17 mouse cellular contexts compared by ENCODE assay signal in the genomic region with DNA sequence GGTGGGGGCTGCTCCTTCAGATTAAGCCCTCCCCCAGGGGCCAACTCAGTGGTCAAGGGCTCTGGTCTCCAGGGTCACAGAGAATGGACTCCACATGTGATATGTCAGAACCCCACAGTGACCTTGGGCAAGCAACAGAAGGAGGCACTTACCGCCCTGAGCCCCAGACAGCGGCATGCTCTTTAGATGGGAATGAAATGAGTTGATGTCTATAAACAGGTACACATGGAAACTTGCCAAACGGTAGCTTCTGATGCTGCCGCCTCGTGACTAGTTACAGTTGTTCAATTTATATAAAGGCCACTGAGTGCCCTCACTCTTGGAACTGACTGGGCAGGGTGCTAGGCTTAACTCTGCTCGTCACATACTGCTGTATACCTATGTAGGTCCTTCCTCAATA.
DNase-seq lines count a peak whose midpoint lies in the region; ATAC-seq and TF ChIP-seq lines count a peak whose summit lies in the region.
"Had no signal": no experiment of that assay in that cellular context is flagged by ENCODE, and none has a peak within 500 bp of the region (broad histone marks: within the 10 kb centered on the region; RNA-seq: fewer than 3 reads in every experiment).

No protein-coding gene starts in this region.

- no peak overlapping the region for H3K4me2 ChIP-seq in midbrain, embryonic 16.5 days (ENCODE audit: low read length)
- H3K4me2 ChIP-seq in embryonic facial prominence, embryonic 14.5 days (ENCODE audit: low read depth, low read length) = no peak overlapping the region
- H3K4me2 ChIP-seq in heart, embryonic 15.5 days = no peak overlapping the region
- H3K4me2 ChIP-seq: limb, embryonic 15.5 days; liver, embryonic 15.5 days; midbrain, embryonic 15.5 days had no signal

- H3K4me3 ChIP-seq in heart, adult 2 months = no peak overlapping the region
- no peak overlapping the region for H3K4me3 ChIP-seq in midbrain, embryonic 10.5 days
- H3K4me3 ChIP-seq in midbrain, embryonic 16.5 days (ENCODE audit: low read depth, low read length) = no peak overlapping the region
- H3K4me3 ChIP-seq in embryonic facial prominence, embryonic 14.5 days (ENCODE audit: low read depth, low read length) = no peak overlapping the region
- no peak overlapping the region for H3K4me3 ChIP-seq in heart, embryonic 15.5 days
- H3K4me3 ChIP-seq: layer of hippocampus, adult 2 months; limb, embryonic 15.5 days; liver, embryonic 15.5 days; midbrain, embryonic 15.5 days had no signal

- TF ChIP-seq CTCF in heart, adult 2 months (IDR thresholded peaks at IDR 0.05) = no peak

- H3K79me2 ChIP-seq in heart, adult 2 months (replicated peaks; ENCODE audit: control insufficient read depth, insufficient read depth, low read length) = 0 out of 2 replicates have a peak, but pooled peaks cover 2% of the 10 kb centered on the region

- no peak for TF ChIP-seq POLR2A in heart, adult 2 months (IDR thresholded peaks at IDR 0.05; ENCODE audit: insufficient read depth, low read depth, low read length)

- 70% methylated on average over 6 of the region's 6 CpGs for WGBS in heart, adult 2 months
- 86% methylated on average over 6 of the region's 6 CpGs for WGBS in midbrain, embryonic 10.5 days
- 77% methylated on average over 6 of the region's 6 CpGs for WGBS in midbrain, embryonic 16.5 days
- WGBS in embryonic facial prominence, embryonic 14.5 days = 62% methylated on average over 6 of the region's 6 CpGs
- 51% methylated on average over 6 of the region's 6 CpGs for WGBS in heart, embryonic 15.5 days

- no peaks in the 10 kb centered on the region for H3K36me3 ChIP-seq in heart, adult 2 months (ENCODE audit: control insufficient read depth, insufficient read depth, low read length)
- peaks cover 13% of the 10 kb centered on the region for H3K36me3 ChIP-seq in midbrain, embryonic 10.5 days
- H3K36me3 ChIP-seq in midbrain, embryonic 16.5 days (ENCODE audit: control insufficient read depth, insufficient read depth, low read length) = no peaks in the 10 kb centered on the region
- H3K36me3 ChIP-seq in embryonic facial prominence, embryonic 14.5 days (ENCODE audit: control insufficient read depth, insufficient read depth, low read length) = no peaks in the 10 kb centered on the region
- H3K36me3 ChIP-seq in heart, embryonic 15.5 days = no peaks in the 10 kb centered on the region
- H3K36me3 ChIP-seq: limb, embryonic 15.5 days; liver, embryonic 15.5 days; midbrain, embryonic 15.5 days had no signal

- H3K4me1 ChIP-seq in heart, adult 2 months (ENCODE audit: control insufficient read depth, insufficient read depth, low read length) = peaks cover 6% of the 10 kb centered on the region; the same call in 1 of the 2 replicates
- peaks cover 66% of the 10 kb centered on the region for H3K4me1 ChIP-seq in midbrain, embryonic 10.5 days
- peaks cover 21% of the 10 kb centered on the region for H3K4me1 ChIP-seq in midbrain, embryonic 16.5 days (ENCODE audit: control insufficient read depth, insufficient read depth, low read length)
- H3K4me1 ChIP-seq in embryonic facial prominence, embryonic 14.5 days (ENCODE audit: control insufficient read depth, insufficient read depth, low read length) = peaks cover 11% of the 10 kb centered on the region
- H3K4me1 ChIP-seq in heart, embryonic 15.5 days (replicated peaks) = peaks cover 47% of the 10 kb centered on the region

- intact Hi-C loops in heart, adult 2 months (cut with DNase I) = no loop called here
- intact Hi-C loops in heart, postnatal 36 days (cut with DNase I) = loop anchor here (1.0 to 10.0 kb wide), 2 partner anchors 16 to 448 kb away; no protein-coding TSS in a partner anchor

- H3K27ac ChIP-seq in heart, adult 2 months = 0 out of 2 replicates have a peak overlapping the region, but pooled peaks have one; percentile 1
- H3K27ac ChIP-seq in midbrain, embryonic 10.5 days (replicated peaks) = peak overlapping the region; percentile 63
- H3K27ac ChIP-seq in midbrain, embryonic 16.5 days (ENCODE audit: low read length) = no peak overlapping the region
- H3K27ac ChIP-seq in embryonic facial prominence, embryonic 14.5 days (replicated peaks; ENCODE audit: low read depth, low read length) = no peak overlapping the region
- H3K27ac ChIP-seq in heart, embryonic 15.5 days = peak overlapping the region; percentile 87
- H3K27ac ChIP-seq: layer of hippocampus, adult 2 months; limb, embryonic 15.5 days; liver, embryonic 15.5 days; macrophage; midbrain, embryonic 15.5 days had no signal

- peak in 1 of 2 experiments; percentile 51 for DNase-seq in heart, adult 2 months
- DNase-seq in heart, postnatal 36 days = no peak
- DNase-seq in midbrain, embryonic 10.5 days (ENCODE audit: low spot score) = no peak
- DNase-seq in embryonic facial prominence, embryonic 14.5 days (ENCODE audit: low spot score) = peak; percentile 5
- DNase-seq in kidney, adult 9 months = no peak
- DNase-seq in retina, embryonic 14.5 days (ENCODE audit: low spot score) = no peak
- DNase-seq: cerebellum, adult 8-10 months; kidney, adult 18-20 months; kidney, postnatal 10 days; thymus, postnatal 4 days had no signal

- H3K27me3 ChIP-seq in heart, adult 2 months (ENCODE audit: control insufficient read depth, insufficient read depth, low read length) = no peaks in the 10 kb centered on the region
- H3K27me3 ChIP-seq in midbrain, embryonic 10.5 days (ENCODE audit: low read depth, poor library complexity, severe bottlenecking) = no peaks in the 10 kb centered on the region
- H3K27me3 ChIP-seq in midbrain, embryonic 16.5 days (ENCODE audit: control insufficient read depth, insufficient read depth, low read depth, low read length) = no peaks in the 10 kb centered on the region
- no peaks in the 10 kb centered on the region for H3K27me3 ChIP-seq in embryonic facial prominence, embryonic 14.5 days (replicated peaks; ENCODE audit: control insufficient read depth, insufficient read depth, low read length)
- H3K27me3 ChIP-seq in heart, embryonic 15.5 days = no peaks in the 10 kb centered on the region
- H3K27me3 ChIP-seq: limb, embryonic 15.5 days; liver, embryonic 15.5 days; midbrain, embryonic 15.5 days had no signal

- ATAC-seq in midbrain, embryonic 16.5 days = no peak
- no peak for ATAC-seq in embryonic facial prominence, embryonic 14.5 days (ENCODE audit: low read depth)
- peak; percentile 60 for ATAC-seq in heart, embryonic 15.5 days (replicated peaks; ENCODE audit: insufficient number of reproducible peaks, insufficient read depth, low FRiP score, low read depth)
- ATAC-seq: midbrain, embryonic 15.5 days had no signal

- H3K9me3 ChIP-seq in midbrain, embryonic 10.5 days (replicated peaks) = no peaks in the 10 kb centered on the region
- H3K9me3 ChIP-seq in midbrain, embryonic 16.5 days (replicated peaks; ENCODE audit: control insufficient read depth, low read length, poor library complexity, severe bottlenecking) = no peaks in the 10 kb centered on the region
- H3K9me3 ChIP-seq in embryonic facial prominence, embryonic 14.5 days (ENCODE audit: control insufficient read depth, low read length) = no peaks in the 10 kb centered on the region
- no peaks in the 10 kb centered on the region for H3K9me3 ChIP-seq in heart, embryonic 15.5 days (replicated peaks)
- H3K9me3 ChIP-seq: limb, embryonic 15.5 days; liver, embryonic 15.5 days; midbrain, embryonic 15.5 days had no signal

- TF ChIP-seq EP300 in heart, adult 2 months (IDR thresholded peaks at IDR 0.05; ENCODE audit: insufficient read depth, low read depth, low read length) = no peak

- no peak overlapping the region for H3K9ac ChIP-seq in heart, adult 2 months (ENCODE audit: low read depth, low read length)
- no peak overlapping the region for H3K9ac ChIP-seq in midbrain, embryonic 16.5 days (ENCODE audit: low read depth, low read length)
- H3K9ac ChIP-seq in embryonic facial prominence, embryonic 14.5 days (ENCODE audit: low read depth, low read length) = no peak overlapping the region
- no peak overlapping the region for H3K9ac ChIP-seq in heart, embryonic 15.5 days
- H3K9ac ChIP-seq: limb, embryonic 15.5 days; liver, embryonic 15.5 days; midbrain, embryonic 15.5 days had no signal

Comparison
In these comparisons a context has a peak if more than half of its experiments do, and no peak if none do; other contexts are left out.
1. H3K27ac ChIP-seq: peak in heart, adult 2 months (single experiment), midbrain, embryonic 10.5 days (single experiment) and heart, embryonic 15.5 days (single experiment); none in midbrain, embryonic 16.5 days (single experiment) and embryonic facial prominence, embryonic 14.5 days (single experiment).